Mouse (Mus musculus) cerebellum, postnatal 14 days (tissue): ENCODE measurements around the gene Ptpn7.
A peak's percentile ranks its signal among the peaks of the same experiment; 100 is the strongest.
"Not testable (repeated sequence)": the region's sequence is repeated elsewhere in the genome, so short reads cannot be mapped to it uniquely, and the experiment has no call there.

ENCODE experiments used
- DNase-seq, 2 experiments: peaks; one replicate each; pipeline ENCODE4 v3.0.0; 2021; ENCODE audit warnings: mixed read lengths in 2 of 2

Gene Ptpn7

GRCm38 (mm10) chr1:135159556-135160123 lies 27.1 kb downstream of the Ptpn7 start:
- DNase-seq, result no peak

GRCm38 (mm10) chr1:135160411-135161050 lies 28.0 kb downstream of the Ptpn7 start:
- peak in 1 of 2 experiments; percentile 62 for DNase-seq

GRCm38 (mm10) chr1:135162720-135163119 lies 30.2 kb downstream of the Ptpn7 start:
- DNase-seq, result peak in 1 of 2 experiments; percentile 50

GRCm38 (mm10) chr1:135167435-135167834 lies 34.9 kb downstream of the Ptpn7 start, which contains the start of gene Gpr37l1:
Gene Gpr37l1, minus strand, starts transcription at chr1:135167681.
- peak; percentile 62 to 72 for DNase-seq

- DNase-seq, result no peak
Measured at GRCm38 (mm10) chr1:135168453-135169200, 36.1 kb downstream of the Ptpn7 start.

GRCm38 (mm10) chr1:135169556-135170224 lies 37.2 kb downstream of the Ptpn7 start:
- DNase-seq, result peak; percentile 67 to 68

GRCm38 (mm10) chr1:135170299-135170698 lies 37.8 kb downstream of the Ptpn7 start:
- DNase-seq, result no peak

GRCm38 (mm10) chr1:135171202-135171601 lies 38.7 kb downstream of the Ptpn7 start:
- no peak for DNase-seq

- DNase-seq, result peak; percentile 88 to 89
Measured at GRCm38 (mm10) chr1:135171984-135172383, 39.5 kb downstream of the Ptpn7 start.

GRCm38 (mm10) chr1:135173311-135173710 lies 40.8 kb downstream of the Ptpn7 start:
- no peak for DNase-seq

- no peak for DNase-seq
Measured at GRCm38 (mm10) chr1:135175176-135175575, 42.7 kb downstream of the Ptpn7 start.

GRCm38 (mm10) chr1:135177724-135178123 lies 45.2 kb downstream of the Ptpn7 start:
- DNase-seq, result no peak

GRCm38 (mm10) chr1:135178863-135179262 lies 46.4 kb downstream of the Ptpn7 start:
- no peak for DNase-seq

- no peak for DNase-seq
Measured at GRCm38 (mm10) chr1:135180830-135181229, 48.3 kb downstream of the Ptpn7 start.

GRCm38 (mm10) chr1:135181275-135181674 lies 48.8 kb downstream of the Ptpn7 start:
- DNase-seq, result no peak

GRCm38 (mm10) chr1:135181880-135182623 lies 49.6 kb downstream of the Ptpn7 start:
- peak; percentile 64 to 69 for DNase-seq

GRCm38 (mm10) chr1:135182975-135183374 lies 50.5 kb downstream of the Ptpn7 start:
- DNase-seq, result no peak

- no peak for DNase-seq
Measured at GRCm38 (mm10) chr1:135183448-135183847, 50.9 kb downstream of the Ptpn7 start.

- DNase-seq, result no peak
Measured at GRCm38 (mm10) chr1:135183941-135184570, 51.6 kb downstream of the Ptpn7 start.

GRCm38 (mm10) chr1:135185936-135186335 lies 53.4 kb downstream of the Ptpn7 start:
- DNase-seq, result no peak

- peak; percentile 39 to 45 for DNase-seq
Measured at GRCm38 (mm10) chr1:135186427-135186826, 53.9 kb downstream of the Ptpn7 start.

- DNase-seq, result not testable (repeated sequence)
Measured at GRCm38 (mm10) chr1:135187016-135187415, 54.5 kb downstream of the Ptpn7 start.
